Mouse (Mus musculus) frontal cortex, postnatal 36 days (tissue): ENCODE measurements around the gene Gm648.
"Not testable (repeated sequence)": the region's sequence is repeated elsewhere in the genome, so short reads cannot be mapped to it uniquely, and the experiment has no call there.

Experiments
- DNase-seq, 2 experiments: peaks; one replicate each; pipeline ENCODE4 v3.0.0; 2022; ENCODE audit warnings: low spot score in 2 of 2

Gene Gm648

GRCm38 (mm10) chrX:56549506-56549905 is at the start of gene Gm648:
Gene Gm648, minus strand, starts transcription at chrX:56549606.
- no peak for DNase-seq

- DNase-seq: peak; percentile 91 to 92
Observed at GRCm38 (mm10) chrX:56597887-56598640, 48.7 kb upstream of the Gm648 start, which contains the start of gene Mmgt1. Gene Mmgt1, minus strand, starts transcription at chrX:56598069.

DNA sequence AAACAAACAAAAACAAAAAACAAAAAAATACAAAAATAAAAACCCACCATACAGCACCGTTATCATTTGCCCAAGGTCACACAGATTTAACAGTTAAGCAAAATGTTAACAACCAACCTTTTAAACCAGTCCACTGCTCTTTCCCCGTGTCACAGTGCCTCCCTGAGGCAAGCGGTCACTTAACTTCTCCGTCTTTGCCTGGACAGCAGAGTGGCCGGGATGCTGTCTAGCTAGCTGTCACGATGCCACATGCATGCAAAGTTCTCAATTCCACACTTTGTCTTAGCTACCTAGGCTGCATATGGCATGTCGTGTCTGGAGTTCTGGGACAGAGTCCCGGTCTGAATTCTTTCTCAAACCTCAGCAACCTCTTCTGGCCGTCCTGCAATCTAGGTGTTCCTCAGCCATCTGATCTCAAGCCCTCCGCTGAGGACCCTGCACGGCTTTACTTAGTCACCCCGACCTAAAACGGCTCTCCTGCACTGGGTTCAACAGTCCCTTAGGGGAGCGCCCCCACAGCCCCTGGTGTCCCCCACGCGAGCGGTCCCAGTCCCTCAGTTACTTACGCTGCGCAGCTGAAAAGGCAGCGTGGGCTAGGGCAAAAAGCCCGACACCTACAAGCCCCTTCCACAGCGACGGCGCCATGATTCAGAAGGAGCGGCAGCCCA is 47.9 kb upstream of the Gm648 start:
- DNase-seq: peak; percentile 3 to 4

DNA sequence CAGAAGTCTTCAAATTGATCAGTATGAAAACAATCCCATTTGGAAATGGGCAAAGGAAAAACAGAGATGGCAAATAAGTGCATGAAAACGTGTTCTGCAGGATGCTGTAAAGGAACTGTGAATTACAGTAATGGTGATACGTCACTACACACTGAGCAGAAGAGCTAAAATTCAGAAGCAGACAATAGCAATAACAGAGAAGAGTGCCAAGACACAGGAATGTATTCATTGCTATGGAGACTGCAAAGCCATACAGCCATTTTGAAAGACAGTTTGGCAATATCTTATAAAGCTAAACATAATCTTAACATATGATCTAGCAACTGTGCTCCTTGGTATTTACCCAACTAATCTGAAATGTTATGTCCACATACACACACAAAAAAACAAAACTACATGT is 28.8 kb upstream of the Gm648 start:
- no peak for DNase-seq

- peak in 1 of 2 experiments; percentile 3 for DNase-seq
Observed at GRCm38 (mm10) chrX:56572465-56572864, 23.1 kb upstream of the Gm648 start.

- no peak for DNase-seq
Observed at GRCm38 (mm10) chrX:56553584-56553983, 4.2 kb upstream of the Gm648 start.

DNA sequence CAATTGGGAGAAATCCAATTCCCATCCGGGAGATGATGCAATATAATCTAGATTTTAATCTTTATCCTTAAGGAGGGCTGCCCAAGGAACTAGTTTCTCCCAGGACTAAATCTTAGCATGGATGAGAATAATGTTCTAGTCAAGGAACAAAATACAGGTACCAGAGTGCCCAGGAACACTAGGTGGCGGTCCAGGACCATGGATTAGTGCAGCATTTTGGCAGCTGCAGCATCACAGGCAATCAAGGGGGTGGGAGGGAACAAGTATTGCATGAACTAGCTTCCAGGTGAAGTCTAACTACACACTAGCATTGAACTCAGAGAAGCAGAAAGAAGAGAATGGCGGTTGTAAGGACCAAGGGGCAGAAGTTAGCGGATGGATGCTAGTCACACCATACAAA is 12.2 kb downstream of the Gm648 start:
- DNase-seq: peak; percentile 9 to 24

DNA sequence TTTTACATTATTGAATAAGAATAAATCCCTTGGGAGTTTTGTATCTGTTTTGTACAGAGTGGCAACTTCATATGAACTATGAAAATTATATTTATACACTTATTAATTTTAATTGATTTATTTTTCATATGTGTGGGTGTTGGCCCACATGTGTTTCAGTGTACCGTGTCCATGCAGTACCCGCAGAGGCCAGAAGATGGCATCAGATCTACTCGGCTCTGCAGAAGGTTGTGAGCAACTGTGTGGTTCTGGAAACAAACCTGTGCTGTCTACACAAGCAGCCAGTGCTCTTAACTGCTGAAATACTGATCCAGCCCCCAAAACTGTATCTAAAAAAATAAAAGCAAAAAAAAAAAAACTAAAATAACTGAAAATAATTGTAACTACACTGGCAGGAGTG is 18.1 kb downstream of the Gm648 start:
- peak; percentile 44 to 76 for DNase-seq

DNA sequence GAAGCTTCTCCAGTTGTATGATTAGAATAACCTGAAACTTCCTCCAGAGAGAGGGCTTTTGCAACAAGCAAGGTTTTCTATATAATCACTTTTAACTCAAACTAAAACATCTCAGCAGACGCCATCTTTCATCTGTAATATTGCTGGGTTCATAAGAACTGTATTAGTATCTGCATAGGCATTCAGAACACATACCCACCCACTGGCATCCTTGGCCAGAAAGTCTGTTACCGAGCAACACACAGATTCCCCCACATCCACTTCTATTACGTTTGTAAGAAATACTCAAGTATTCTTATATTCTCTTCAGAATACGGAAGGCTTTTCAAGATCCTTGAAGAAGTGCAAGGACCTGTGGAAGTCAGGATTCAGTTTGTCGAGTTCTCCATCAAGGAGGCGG is 25.0 kb downstream of the Gm648 start, which contains the start of gene Gm10477:
Gene Gm10477, plus strand, starts transcription at position 301 of the 400 bp plus-strand sequence.
- DNase-seq: not testable (repeated sequence)

DNA sequence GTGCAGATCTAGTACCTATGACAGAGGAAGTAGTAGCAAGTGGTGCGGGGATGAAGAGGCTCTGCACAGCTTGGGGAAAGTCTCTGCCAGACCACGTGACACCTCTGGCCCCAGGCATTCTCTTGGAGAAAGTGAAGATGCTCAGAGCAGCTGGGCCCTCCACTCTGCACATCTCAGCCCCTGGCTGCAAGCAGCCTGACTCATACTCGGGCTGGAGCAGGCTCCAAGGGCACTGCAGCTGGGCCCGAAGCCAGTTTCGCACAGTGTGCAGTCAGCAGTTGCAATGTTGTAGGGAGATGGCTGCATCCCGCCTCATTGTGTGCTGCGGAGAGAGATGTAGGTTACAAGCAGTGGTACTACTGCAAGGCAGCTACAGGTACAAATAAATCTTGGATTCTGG is 52.2 kb downstream of the Gm648 start:
- no peak for DNase-seq
